Mouse (Mus musculus) forebrain, embryonic 11.5 days (tissue): ENCODE data around the gene Mettl16. TPM values are rescaled to one million over a fixed set of nuclear protein-coding genes. Genes with fewer than 3 reads are reported as not detected.

Experiments
- ATAC-seq: fragments of 200-750 bp; cut with Nextera tagmentation; replicated peaks from 2 replicates; pipeline ENCODE4 v1.8.0; 2017; ENCODE audit warnings: moderate TSS enrichment; ENCODE audit not compliant: low FRiP score
- DNase-seq: peaks from one replicate; pipeline ENCODE4 v3.0.0-alpha.2; 2017; ENCODE audit warnings: low spot score
- H3K27ac ChIP-seq: fragments of 300-500 bp; sonication (generic); 2 replicates; pipeline ENCODE4 v1.5.1; 2014; ENCODE audit warnings: low read depth, low read length
- H3K27me3 ChIP-seq: fragments of 300-500 bp; sonication (generic); 2 replicates; pipeline ENCODE4 v1.6.1; 2014; ENCODE audit warnings: mild to moderate bottlenecking, low read length, mixed read lengths; ENCODE audit not compliant: control insufficient read depth, insufficient read depth
- H3K36me3 ChIP-seq: fragments of 300-500 bp; sonication (generic); 2 replicates; pipeline ENCODE4 v1.6.1; 2014; ENCODE audit warnings: mild to moderate bottlenecking, low read length, moderate library complexity, mixed read lengths; ENCODE audit not compliant: control insufficient read depth, insufficient read depth
- H3K4me1 ChIP-seq: fragments of 300-500 bp; sonication (generic); replicated peaks from 2 replicates; pipeline ENCODE4 v1.6.1; 2014; ENCODE audit warnings: low read length, mixed read lengths; ENCODE audit not compliant: control insufficient read depth, insufficient read depth
- H3K4me2 ChIP-seq: fragments of 300-500 bp; sonication (generic); 2 replicates; pipeline ENCODE4 v1.6.1; 2014; ENCODE audit warnings: low read depth, mild to moderate bottlenecking, low read length, moderate library complexity, mixed read lengths; ENCODE audit not compliant: severe bottlenecking
- H3K4me3 ChIP-seq: fragments of 300-500 bp; sonication (generic); 2 replicates; pipeline ENCODE4 v1.5.1; 2014; ENCODE audit warnings: low read depth, low read length
- H3K9ac ChIP-seq: fragments of 300-500 bp; sonication (generic); 2 replicates; pipeline ENCODE4 v1.6.1; 2014; ENCODE audit warnings: low read length
- H3K9me3 ChIP-seq: fragments of 300-500 bp; sonication (generic); 2 replicates; pipeline ENCODE4 v1.6.1; 2016; ENCODE audit warnings: low read length, mixed read lengths; ENCODE audit not compliant: control insufficient read depth
- WGBS: fragments of 180-500 bp; shearing (Covaris S2); extraction: QIAGEN DNeasy Blood & Tissue Kit; methylation state at CpG from one replicate; pipeline ENCODE4 v1.1.7; 2014; 5-methylcytosine and 5-hydroxymethylcytosine counted together
- polyA plus RNA-seq: library from polyadenylated mRNA; unstranded; fragments of >200 nt; fragmentation: Nextera tagmentation; extraction: Ambion mirVana; gene quantifications from 2 replicates; pipeline ENCODE4 v1.2.1, GENCODE M21; 2014

The Mettl16 gene
- polyA plus RNA-seq, 1 experiment from 2014 or later: 53.3 TPM

DNA sequence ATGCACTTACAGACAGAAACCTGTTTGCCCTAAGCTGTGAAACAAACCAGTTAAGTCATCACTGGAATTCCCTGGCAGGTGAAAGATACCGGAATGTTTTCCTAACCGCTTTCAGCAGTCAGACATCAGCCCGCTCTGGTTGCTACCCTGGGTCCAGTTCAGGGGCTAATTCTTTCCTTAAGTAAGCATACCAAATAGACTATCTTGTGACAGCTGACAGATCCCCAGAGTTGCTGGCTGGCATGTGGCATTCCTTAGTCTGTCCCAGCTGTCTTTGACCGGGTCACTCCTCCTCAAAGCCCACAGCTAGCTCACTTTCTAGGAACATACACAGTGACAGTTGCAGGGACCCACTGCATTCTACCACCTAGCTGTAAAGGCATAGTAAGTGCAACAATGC is 22.6 kb upstream of the Mettl16 start:
- ATAC-seq (no peak), DNase-seq (no peak)
- Histone ChIP-seq H3K4me2 (no peak overlapping the region), H3K27me3 (no peaks in the 10 kb centered on the region), H3K9me3 (no peaks in the 10 kb centered on the region), H3K4me1 (peaks cover 3% of the 10 kb centered on the region; the same call in 1 of the 2 replicates), H3K9ac (no peak overlapping the region), H3K36me3 (no peaks in the 10 kb centered on the region), H3K27ac (no peak overlapping the region), H3K4me3 (no peak overlapping the region)
- WGBS: 80% methylated on average over 4 of the region's 4 CpGs

DNA sequence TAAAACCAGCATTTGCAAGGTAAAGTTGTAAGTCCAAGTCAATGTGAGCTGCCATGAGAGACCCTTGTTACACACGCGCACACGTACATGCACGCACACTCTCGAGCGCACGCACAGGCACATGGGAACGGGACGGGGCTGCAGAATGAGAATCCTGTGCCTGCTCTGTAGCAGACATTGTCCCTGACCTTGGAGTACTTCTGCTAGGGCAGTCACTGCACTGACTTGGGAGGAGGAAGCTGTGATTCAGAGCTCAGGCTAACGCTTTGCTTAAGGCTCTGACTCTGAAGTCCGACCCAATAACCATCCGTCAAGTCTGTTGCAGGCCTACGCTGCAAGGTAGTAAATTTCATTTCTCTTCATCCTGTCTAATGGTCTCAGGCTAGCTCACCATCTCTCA is 21.4 kb upstream of the Mettl16 start:
- H3K27me3 ChIP-seq: no peaks in the 10 kb centered on the region
- ATAC-seq (no peak), DNase-seq (no peak)
- H3K36me3 ChIP-seq: no peaks in the 10 kb centered on the region
- 92% methylated on average over 13 of the region's 13 CpGs for WGBS
- no peaks in the 10 kb centered on the region for H3K9me3 ChIP-seq
- no peak overlapping the region for H3K9ac ChIP-seq
- no peak overlapping the region for H3K4me3 ChIP-seq
- H3K4me2 ChIP-seq: no peak overlapping the region
- peaks cover 3% of the 10 kb centered on the region; the same call in 1 of the 2 replicates for H3K4me1 ChIP-seq
- H3K27ac ChIP-seq: no peak overlapping the region

DNA sequence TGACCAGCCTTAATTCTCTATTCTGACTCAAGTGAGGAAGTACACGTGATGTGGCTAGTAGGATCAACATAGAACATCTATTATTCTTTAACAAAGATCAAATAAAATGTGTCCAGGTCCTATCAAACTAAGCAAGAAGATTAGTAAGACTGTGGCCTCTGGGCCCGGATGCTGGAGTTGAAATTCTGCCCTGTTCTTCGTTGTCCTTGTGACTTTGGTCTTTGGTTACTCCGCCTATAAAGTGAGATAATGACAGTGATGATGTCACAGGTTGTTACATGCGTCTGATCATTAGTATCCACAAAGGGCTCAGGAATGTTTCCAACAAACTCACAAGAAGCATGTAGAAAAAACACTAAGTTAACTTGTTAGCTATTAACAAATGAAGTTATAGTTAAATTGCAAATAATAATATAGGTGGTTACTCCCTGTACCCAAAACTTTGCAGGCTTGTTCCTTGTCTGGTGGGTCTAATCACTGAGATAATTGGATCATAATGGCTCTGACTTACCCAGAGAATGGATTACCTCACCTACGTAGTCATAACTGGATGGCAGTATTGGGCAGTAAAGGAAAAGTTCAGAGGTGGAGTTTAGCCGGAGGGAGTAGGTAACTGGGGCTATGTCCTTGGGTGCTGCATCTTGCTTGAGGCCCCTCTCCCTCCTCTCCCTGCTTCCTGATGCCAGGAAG is 19.8 kb upstream of the Mettl16 start:
- no peak for ATAC-seq

DNA sequence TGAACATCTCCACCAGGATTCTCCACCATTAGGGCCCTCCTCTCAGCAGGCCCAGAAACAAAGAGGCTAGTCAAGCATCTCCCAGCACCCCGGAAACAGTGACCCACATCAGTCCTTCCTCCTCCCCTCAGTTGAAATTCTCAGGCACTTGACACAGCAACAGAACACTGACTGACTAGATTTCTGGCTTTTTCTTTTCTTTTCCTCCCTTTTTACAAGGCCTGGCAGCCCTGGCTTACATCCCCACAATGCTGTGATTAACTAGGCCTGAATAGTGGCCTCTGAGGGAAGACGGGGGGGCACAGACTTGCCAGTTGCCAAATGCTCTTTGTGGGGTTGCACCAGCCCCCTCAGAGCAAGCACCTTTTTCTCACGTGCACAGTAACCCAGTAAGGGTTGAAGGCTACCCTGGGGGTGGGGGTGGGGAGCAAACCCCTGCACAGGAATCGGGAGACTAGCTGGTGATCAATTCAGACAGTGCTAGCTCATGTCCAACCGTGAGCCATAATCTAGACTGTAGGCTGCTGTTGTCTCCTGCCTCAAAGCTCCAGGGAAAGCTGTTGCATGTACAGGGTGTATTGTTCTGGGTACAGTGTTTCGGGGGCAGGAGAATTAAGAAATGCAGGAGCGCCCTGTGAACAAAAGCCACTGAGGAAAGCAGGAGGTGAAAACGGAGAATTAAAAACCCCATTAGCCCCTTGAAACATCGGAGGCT is 19.1 kb upstream of the Mettl16 start:
- H3K9ac ChIP-seq: peak overlapping the region; percentile 35; the same call in 1 of the 2 replicates
- DNase-seq: no peak

More for the DNA sequence above, 19.8 kb upstream of the Mettl16 start:
- Histone ChIP-seq H3K4me1 (peaks cover 3% of the 10 kb centered on the region; the same call in 1 of the 2 replicates), H3K9ac (peak overlapping the region; percentile 35; the same call in 1 of the 2 replicates), H3K27me3 (no peaks in the 10 kb centered on the region), H3K4me2 (no peak overlapping the region), H3K36me3 (no peaks in the 10 kb centered on the region), H3K4me3 (no peak overlapping the region), H3K27ac (peak overlapping the region; percentile 70), H3K9me3 (no peaks in the 10 kb centered on the region)
- WGBS: 87% methylated on average over 7 of the region's 7 CpGs
- no peak for DNase-seq

DNA sequence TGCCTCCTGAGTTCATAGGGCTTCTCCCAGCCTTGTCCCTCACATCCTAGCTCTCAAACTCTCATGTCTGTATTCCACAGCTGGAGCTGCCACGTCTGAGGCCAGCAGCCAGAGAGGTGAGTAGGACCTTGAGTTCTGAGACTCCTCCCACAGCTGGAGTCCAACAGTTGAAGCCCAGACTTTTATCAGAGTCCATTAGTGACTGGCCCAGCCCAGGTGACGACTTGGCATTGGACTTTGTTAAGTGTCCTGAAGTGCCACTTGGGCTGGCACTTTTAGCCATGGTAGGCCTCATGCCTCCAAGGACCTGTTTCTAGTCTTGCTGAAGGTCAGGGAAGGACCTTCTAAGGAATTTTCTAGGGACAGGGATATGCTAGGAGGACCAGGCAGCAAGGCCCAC is 14.0 kb upstream of the Mettl16 start:
- no peaks in the 10 kb centered on the region for H3K27me3 ChIP-seq
- H3K4me2 ChIP-seq: no peak overlapping the region
- no peak overlapping the region for H3K4me3 ChIP-seq
- peaks cover 1% of the 10 kb centered on the region; the same call in 1 of the 2 replicates for H3K4me1 ChIP-seq
- H3K9ac ChIP-seq: no peak overlapping the region
- DNase-seq: no peak
- no peak for ATAC-seq
- WGBS: 76% methylated on average over 2 of the region's 2 CpGs
- H3K36me3 ChIP-seq: no peaks in the 10 kb centered on the region
- no peaks in the 10 kb centered on the region for H3K9me3 ChIP-seq
- no peak overlapping the region for H3K27ac ChIP-seq

More for the DNA sequence above, 19.1 kb upstream of the Mettl16 start:
- no peaks in the 10 kb centered on the region for H3K9me3 ChIP-seq
- H3K4me1 ChIP-seq: peaks cover 3% of the 10 kb centered on the region; the same call in 1 of the 2 replicates
- peak; percentile 60 for ATAC-seq
- peak overlapping the region; percentile 70 for H3K27ac ChIP-seq
- H3K36me3 ChIP-seq: no peaks in the 10 kb centered on the region
- H3K4me3 ChIP-seq: no peak overlapping the region
- H3K4me2 ChIP-seq: no peak overlapping the region
- H3K27me3 ChIP-seq: no peaks in the 10 kb centered on the region
- 26% methylated on average over 9 of the region's 9 CpGs for WGBS

DNA sequence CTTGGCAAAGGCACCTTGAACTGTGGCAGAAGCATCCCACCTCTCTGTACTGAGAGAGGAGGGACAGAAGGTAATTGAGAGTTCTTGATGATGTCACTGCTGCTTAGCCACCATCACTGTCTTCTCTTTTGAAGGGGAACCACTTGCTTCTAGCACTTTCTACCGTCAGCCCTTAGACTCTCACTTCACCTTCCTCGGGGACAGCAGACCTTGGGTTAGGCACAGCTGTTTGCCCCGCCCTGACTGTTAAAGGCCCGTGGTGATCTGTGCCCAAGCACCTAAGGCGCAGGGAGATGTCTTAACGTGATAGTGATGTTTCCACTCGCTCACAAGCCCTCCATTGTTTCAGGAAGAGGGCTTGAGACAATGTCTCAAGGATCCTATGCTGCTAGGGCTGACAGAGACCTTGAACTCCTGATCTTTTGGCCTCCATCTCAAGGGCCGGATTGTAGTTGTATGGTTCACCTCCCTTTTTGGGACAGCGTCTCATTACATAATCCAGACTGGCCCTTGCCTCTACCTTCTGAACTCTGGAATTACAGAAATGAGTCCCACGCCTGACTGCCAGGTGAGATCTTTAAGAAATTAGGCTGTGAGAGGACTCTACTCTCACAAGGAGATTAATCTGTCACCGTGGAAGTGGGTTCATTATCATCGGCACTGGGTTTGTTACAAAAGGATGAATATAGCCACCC is 9.5 kb upstream of the Mettl16 start:
- no peak for DNase-seq
- Histone ChIP-seq H3K9me3 (no peaks in the 10 kb centered on the region), H3K4me1 (no peaks in the 10 kb centered on the region), H3K4me2 (no peak overlapping the region), H3K36me3 (no peaks in the 10 kb centered on the region), H3K27me3 (no peaks in the 10 kb centered on the region), H3K9ac (no peak overlapping the region), H3K4me3 (no peak overlapping the region), H3K27ac (no peak overlapping the region)
- no peak for ATAC-seq
- WGBS: 79% methylated on average over 12 of the region's 12 CpGs

DNA sequence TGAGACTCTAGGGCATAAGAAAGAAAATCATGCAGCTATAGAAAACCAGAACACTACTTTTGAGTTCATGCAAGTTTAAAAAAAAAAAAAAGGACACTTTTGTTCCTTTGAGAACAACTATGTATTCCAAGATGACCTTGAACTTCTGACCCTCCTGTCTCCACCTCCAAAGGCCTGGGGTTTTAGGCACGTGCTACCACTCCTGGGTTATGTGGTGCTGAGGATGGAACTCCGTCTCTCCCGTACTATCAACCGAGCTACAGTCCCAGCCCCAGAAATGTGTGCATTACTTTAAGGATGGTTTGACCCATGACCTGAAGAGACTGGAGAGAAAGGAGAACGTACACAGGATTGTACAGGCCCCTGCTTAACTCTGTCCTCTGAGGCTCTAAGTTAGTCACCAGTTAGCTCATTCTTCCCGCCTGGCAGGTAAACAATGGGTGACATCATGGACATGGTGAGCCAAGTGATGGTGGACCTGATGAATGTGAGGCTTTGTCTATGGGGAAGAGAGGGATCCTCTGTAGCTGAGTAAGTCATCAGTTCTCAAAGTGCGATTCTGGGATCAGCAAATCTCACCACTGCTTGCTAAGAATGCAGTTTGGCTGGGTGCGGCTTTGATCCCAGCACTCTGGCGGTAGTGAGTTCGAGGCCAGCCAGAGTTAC is 6.5 kb upstream of the Mettl16 start:
- no peak overlapping the region for H3K4me2 ChIP-seq
- ATAC-seq (no peak), DNase-seq (no peak)
- H3K36me3 ChIP-seq: no peaks in the 10 kb centered on the region
- no peak overlapping the region for H3K9ac ChIP-seq
- H3K27ac ChIP-seq: no peak overlapping the region
- H3K4me1 ChIP-seq: no peaks in the 10 kb centered on the region
- no peaks in the 10 kb centered on the region for H3K9me3 ChIP-seq
- 83% methylated on average over 10 of the region's 10 CpGs for WGBS
- no peak overlapping the region for H3K4me3 ChIP-seq
- H3K27me3 ChIP-seq: no peaks in the 10 kb centered on the region

DNA sequence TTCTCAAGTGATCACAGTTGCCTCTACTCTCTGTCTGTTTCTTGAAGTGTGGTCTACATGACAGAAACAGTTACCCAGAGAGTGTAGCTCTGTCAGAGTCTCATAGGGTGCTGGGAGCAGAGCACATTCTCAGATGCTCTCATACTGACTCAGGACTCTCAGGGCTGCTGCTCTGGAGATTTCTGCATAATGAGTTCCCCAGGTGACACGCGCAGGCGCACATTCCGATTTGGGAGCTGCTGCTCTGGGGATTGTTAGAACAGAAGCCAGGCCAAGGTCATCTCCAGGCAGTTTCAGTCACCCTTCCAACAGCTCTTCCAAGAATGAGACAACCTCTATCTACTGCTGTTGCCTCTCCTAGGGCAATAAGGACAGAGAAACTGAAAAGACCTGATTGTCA is 3.2 kb upstream of the Mettl16 start:
- Histone ChIP-seq H3K27me3 (no peaks in the 10 kb centered on the region), H3K27ac (no peak overlapping the region), H3K9me3 (no peaks in the 10 kb centered on the region), H3K4me3 (no peak overlapping the region), H3K9ac (no peak overlapping the region), H3K36me3 (no peaks in the 10 kb centered on the region), H3K4me2 (no peak overlapping the region), H3K4me1 (no peaks in the 10 kb centered on the region; the same call in 1 of the 2 replicates)
- DNase-seq: no peak
- WGBS: 88% methylated on average over 4 of the region's 4 CpGs
- ATAC-seq: no peak
